14 mouse cellular contexts compared by ENCODE assay signal in the genomic region with DNA sequence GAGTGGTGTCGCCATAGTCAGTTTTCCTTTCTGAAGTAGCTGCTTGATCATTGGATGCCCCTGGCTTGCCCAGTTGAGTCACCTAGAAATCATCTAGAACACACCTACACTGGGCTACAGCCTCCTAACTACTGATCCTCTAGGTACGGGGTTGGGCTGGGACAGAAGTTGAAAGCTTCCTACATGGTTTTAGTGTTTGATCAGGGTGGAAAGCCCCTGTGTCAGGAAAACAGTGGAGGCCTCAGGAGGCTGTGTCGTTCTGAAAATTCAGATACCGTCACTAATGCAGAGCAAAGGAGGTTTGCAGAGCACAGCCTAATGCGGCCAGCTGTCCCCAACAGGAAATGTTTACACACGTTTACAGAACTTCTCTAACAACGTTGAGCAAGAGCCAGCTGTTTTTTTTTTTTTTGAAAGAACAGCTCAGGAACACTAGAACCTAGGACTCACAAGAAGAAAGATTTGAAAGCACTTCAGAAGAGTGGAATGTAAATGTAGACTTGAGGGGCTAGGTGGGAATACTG.
DNase-seq lines count a peak whose midpoint lies in the region; ATAC-seq and TF ChIP-seq lines count a peak whose summit lies in the region.
"Had no signal": no experiment of that assay in that cellular context is flagged by ENCODE, and none has a peak within 500 bp of the region (broad histone marks: within the 10 kb centered on the region; RNA-seq: fewer than 3 reads in every experiment).

No protein-coding gene starts in this region.

- H3K4me3 ChIP-seq in liver, adult 2 months (ENCODE audit: insufficient read depth, low read depth, low read length) = no peak overlapping the region
- H3K4me3 ChIP-seq in neural tube, embryonic 15.5 days (replicated peaks) = no peak overlapping the region
- H3K4me3 ChIP-seq: hindbrain, embryonic 15.5 days; limb, embryonic 10.5 days had no signal

- H3K9ac ChIP-seq in liver, adult 2 months (ENCODE audit: low read depth, low read length) = no peak overlapping the region
- no peak overlapping the region for H3K9ac ChIP-seq in neural tube, embryonic 15.5 days (replicated peaks)
- H3K9ac ChIP-seq: hindbrain, embryonic 15.5 days had no signal

- H3K36me3 ChIP-seq in liver, adult 2 months (ENCODE audit: control insufficient read depth, insufficient read depth, low read length) = no peaks in the 10 kb centered on the region
- H3K36me3 ChIP-seq in neural tube, embryonic 15.5 days = no peaks in the 10 kb centered on the region
- H3K36me3 ChIP-seq: hindbrain, embryonic 15.5 days; limb, embryonic 10.5 days had no signal

- ATAC-seq in CD4-positive, CD25-positive, alpha-beta regulatory T cell, adult 4 months = peak; percentile 82
- ATAC-seq in megakaryocyte progenitor cell, adult 5-6 weeks (replicated peaks; ENCODE audit: poor library complexity) = peak; percentile 77
- no peak for ATAC-seq in neural tube, embryonic 15.5 days (ENCODE audit: low FRiP score)

- TF ChIP-seq POLR2A in liver, adult 2 months (IDR thresholded peaks at IDR 0.05; ENCODE audit: extremely low read depth, insufficient read depth, low read length) = no peak

- H3K79me2 ChIP-seq in liver, adult 2 months (ENCODE audit: control insufficient read depth, insufficient read depth, low read length) = no peaks in the 10 kb centered on the region

- peak; percentile 42 for DNase-seq in liver, adult 2 months (ENCODE audit: extremely low read depth, low read depth, low spot score)
- DNase-seq in liver = no peak
- DNase-seq in heart, postnatal 4 days = peak; percentile 12
- DNase-seq in kidney, adult 18-20 months = no peak
- no peak for DNase-seq in frontal cortex, postnatal 14 days (ENCODE audit: low spot score in 2 of 2)
- DNase-seq: adrenal gland, adult 8-10 months; gastrocnemius, postnatal 10 days; kidney, postnatal 25 days had no signal

- no peaks in the 10 kb centered on the region for H3K9me3 ChIP-seq in neural tube, embryonic 15.5 days (replicated peaks)
- H3K9me3 ChIP-seq: hindbrain, embryonic 15.5 days; limb, embryonic 10.5 days had no signal

- H3K27me3 ChIP-seq in liver, adult 2 months (ENCODE audit: control insufficient read depth, insufficient read depth, low read length) = no peaks in the 10 kb centered on the region
- no peaks in the 10 kb centered on the region for H3K27me3 ChIP-seq in neural tube, embryonic 15.5 days (replicated peaks)
- H3K27me3 ChIP-seq: hindbrain, embryonic 15.5 days had no signal

- H3K4me2 ChIP-seq in neural tube, embryonic 15.5 days = no peak overlapping the region
- H3K4me2 ChIP-seq: hindbrain, embryonic 15.5 days; midbrain, embryonic 11.5 days had no signal

- H3K4me1 ChIP-seq in liver, adult 2 months (ENCODE audit: control insufficient read depth, insufficient read depth, low read length) = no peaks in the 10 kb centered on the region
- no peaks in the 10 kb centered on the region for H3K4me1 ChIP-seq in neural tube, embryonic 15.5 days
- H3K4me1 ChIP-seq: hindbrain, embryonic 15.5 days; limb, embryonic 10.5 days had no signal

- 39% methylated on average over 7 of the region's 7 CpGs for WGBS in liver, adult 2 months
- WGBS in neural tube, embryonic 15.5 days = 84% methylated on average over 7 of the region's 7 CpGs

- no peak for TF ChIP-seq CTCF in liver, adult 2 months (IDR thresholded peaks at IDR 0.05; ENCODE audit: low read depth, low read length)

- no peak overlapping the region for H3K27ac ChIP-seq in liver, adult 2 months (replicated peaks; ENCODE audit: insufficient read depth, low read depth, low read length)
- H3K27ac ChIP-seq in neural tube, embryonic 15.5 days (replicated peaks) = no peak overlapping the region
- H3K27ac ChIP-seq: hindbrain, embryonic 15.5 days; limb, embryonic 10.5 days had no signal

Comparison
In these comparisons a context has a peak if more than half of its experiments do, and no peak if none do; other contexts are left out.
1. DNase-seq: peak in liver, adult 2 months (single experiment) and heart, postnatal 4 days (single experiment); none in liver (single experiment), kidney, adult 18-20 months (single experiment) and frontal cortex, postnatal 14 days (0 of 2).